Mouse (Mus musculus) cerebellum, adult (tissue): ENCODE data around the gene Cux2.

Source experiments
- ATAC-seq: cut with Nextera tagmentation; 2 replicates; pipeline ENCODE4 v1.9.2; 2017; ENCODE audit warnings: mild to moderate bottlenecking, moderate library complexity, mixed read lengths; ENCODE audit not compliant: insufficient number of reproducible peaks, low FRiP score, low TSS enrichment

Gene Cux2

DNA sequence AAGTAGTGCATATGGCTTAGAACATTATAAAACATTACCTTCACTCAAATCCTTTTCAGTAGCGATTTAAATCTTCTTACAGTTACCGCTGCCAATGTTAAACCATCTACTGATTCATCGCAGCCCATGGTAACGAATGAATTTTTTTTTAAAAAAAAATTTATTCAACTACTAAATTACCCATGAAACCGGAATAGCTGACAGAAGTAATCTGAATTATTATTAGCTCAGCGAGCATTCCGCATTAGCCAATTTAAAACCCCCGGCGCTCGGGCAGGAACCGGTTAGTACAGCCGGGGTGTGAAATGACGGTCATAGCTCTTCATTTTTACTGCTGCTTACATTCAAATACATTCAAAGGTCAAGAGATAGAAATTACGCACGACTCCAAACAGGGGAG, 80.9 kb downstream of the Cux2 start:
- ATAC-seq, result no peak

DNA sequence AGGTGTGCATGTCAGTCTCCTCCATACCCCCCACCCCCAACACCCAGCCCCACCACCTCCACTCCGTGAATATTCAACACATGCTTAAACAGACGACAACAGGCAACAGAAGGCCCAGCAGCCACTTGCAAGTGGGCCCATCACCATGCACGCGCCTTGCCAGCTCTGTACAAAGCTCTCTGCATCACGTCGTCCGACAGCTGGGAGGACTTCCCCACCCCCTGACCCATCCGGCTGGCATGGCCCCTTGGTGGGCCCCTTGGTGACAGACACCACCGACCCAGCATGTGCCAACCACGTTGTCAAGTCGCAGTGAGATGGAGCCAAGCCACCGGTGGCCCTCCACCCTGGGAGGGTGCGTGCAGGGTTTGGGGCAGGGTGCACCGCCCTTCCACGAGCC, 81.5 kb downstream of the Cux2 start:
- ATAC-seq, result no peak

DNA sequence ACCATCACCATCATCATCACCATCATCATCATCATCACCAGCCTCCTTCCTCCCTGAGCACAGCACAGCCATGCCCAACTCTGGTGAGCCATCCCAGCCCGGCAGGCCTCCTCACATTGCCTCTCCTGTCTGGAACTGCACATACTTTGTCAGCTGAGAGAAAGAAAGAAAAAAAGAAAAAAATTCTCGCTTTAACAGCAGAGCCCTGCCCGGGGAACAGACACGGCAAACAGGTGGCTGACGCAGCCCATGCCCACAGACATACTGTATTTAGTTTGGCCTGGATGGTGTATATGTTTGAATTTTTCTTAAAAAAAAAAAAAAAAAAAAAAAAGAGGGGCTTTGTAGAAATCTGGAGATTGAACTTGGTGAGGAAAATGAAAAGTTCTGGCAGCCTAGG, 82.4 kb downstream of the Cux2 start:
- no peak for ATAC-seq

DNA sequence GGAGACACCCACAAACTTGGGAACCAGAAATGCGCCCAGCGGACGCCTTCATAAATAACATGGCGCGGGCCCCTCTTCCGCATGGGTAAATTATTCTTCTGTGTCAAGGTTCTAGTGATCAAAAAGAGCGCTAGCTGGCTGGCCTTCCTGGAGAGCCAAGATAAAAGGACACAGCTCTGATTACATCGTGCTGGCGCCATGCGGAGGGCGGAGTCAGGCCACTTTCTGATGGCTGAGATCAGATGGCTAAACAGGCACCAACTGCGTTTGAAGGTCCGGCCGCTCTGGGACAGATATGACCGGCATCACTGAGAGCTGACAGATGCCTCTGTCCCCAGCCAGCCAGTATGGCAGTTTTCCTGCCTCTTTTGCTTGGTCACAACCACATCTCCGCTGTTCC, 83.0 kb downstream of the Cux2 start:
- no peak for ATAC-seq

DNA sequence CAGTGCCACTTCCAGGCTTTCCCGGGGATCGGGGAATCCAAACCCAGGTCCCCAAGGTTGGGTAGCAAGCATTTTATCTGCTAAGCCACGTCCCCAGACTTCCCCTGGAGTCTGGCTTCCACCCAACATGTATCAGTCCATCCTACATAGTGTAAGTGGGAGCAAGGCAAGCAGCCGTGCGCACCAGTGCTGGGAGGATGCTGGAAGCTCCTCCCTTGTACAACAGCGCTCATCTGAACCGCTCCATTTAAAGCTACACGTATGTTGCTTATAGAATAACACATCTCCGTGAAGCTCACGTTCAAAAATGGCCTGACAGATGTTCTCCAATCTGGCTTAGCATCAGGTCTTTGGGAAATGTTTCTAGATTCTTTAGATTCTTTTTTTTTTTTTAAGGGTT, 86.9 kb downstream of the Cux2 start:
- no peak for ATAC-seq

DNA sequence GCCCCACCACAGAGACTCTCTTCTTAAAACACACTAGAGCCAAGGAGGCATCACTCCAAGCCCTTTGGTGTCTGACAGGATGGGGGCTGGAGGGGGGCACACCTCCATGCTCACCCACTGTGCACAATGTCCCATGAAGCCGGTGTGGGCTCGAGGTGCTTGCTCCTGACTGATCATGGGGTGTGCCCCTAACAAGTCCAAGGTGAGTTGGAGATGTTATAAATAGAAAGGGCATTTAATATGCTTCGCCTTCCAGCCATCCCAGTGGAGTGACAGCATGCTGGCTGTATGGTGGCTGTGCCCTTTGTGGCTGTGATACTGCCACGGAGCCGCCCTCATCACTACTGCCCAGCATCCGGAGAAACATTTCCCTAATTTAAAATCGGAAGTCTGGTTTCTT, 87.5 kb downstream of the Cux2 start:
- no peak for ATAC-seq

DNA sequence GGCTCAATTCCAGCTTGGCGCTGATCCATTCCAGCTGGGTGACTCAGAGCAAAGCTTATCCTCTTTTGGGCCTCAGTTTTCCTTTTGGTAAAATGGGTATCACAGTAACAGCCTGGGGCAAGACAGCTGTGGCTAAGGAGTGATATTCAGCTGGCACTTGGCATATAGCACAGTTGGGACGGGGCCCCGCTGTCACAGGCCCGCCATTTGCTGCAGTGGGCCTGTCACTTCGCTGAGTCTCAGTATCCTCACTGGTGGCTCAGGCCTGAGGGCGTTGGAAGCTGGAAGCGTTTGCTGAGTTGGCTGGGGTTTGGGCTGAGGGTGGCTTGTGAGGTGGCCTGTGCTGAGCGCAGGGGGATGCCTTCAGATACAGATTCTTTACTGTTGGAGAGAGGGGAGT, 88.6 kb downstream of the Cux2 start:
- ATAC-seq, result no peak

DNA sequence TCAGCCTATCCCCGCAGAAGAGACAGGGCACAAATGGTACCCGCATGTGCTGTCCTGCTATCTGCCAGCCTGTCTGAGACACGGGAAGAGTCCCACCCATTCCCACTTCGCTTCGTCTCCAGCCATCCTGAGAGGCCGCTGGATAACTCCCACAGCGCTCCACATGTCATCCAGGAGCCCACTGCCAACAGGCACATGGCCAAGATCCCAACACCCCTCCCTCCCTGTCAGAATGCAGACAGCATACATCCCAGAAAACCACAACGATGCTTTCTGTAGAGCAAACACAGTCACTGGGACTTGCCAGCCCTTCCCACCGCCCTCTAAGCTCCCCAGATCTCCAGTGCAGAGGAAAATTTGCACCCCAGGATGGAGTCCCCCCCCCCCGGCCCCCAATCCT, 90.2 kb downstream of the Cux2 start:
- ATAC-seq, result no peak

DNA sequence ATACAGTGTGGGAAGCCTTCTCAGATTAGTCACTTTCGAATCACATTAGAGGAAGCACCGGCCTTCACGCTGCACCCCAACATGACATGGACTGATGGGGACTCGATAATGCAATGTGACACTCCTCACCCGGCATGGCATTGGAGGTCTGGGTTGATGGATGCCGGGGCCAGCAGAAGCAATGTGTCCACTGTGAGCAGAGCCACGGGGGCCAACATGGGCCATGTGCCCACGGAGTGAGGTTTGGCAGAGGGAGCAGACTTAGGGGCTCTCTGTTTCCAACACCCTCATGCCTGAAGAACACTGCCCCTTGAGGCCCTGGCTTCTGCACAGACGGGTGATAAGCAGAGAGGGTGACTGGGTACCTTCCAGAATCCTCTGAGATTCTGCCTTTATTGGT, 91.4 kb downstream of the Cux2 start:
- ATAC-seq, result no peak

DNA sequence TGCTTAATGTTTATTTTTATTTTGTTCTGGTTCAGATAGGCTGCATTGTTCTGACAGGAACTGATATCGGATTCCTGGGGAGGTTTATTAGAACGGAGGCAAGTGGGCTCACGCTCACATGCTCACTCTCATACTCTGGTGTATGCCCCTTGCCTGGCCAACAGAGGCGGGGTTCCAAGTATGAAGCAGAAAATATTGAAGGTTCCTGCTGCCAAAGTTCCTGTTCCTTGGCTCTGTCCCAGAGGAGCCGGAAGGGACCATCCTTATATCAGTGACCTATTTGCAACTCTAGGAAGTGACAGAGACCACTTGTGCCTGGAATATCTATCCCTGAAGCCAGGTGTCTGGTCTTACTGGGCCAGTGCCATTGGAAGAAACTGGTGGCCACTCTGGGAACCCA, 94.1 kb downstream of the Cux2 start:
- ATAC-seq, result no peak

DNA sequence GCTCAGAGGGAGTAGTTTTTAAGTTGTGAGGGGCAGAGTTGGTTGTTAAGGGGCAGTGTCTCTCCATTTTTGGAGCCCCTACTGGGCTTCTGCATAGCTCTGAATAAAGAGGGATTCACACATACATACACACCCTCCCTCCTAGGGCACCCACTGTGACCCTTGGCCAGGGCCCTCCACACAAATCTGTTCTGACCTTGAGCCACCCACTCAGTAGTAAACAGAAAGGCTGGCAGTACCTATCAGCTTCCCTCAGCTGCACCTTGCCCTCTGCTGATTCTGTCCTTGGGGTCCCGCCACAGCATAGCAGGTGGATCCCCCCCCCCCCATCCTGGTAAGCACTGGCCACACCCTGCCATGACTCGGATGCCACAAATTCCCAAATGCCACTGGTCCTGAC, 99.7 kb downstream of the Cux2 start:
- no peak for ATAC-seq

DNA sequence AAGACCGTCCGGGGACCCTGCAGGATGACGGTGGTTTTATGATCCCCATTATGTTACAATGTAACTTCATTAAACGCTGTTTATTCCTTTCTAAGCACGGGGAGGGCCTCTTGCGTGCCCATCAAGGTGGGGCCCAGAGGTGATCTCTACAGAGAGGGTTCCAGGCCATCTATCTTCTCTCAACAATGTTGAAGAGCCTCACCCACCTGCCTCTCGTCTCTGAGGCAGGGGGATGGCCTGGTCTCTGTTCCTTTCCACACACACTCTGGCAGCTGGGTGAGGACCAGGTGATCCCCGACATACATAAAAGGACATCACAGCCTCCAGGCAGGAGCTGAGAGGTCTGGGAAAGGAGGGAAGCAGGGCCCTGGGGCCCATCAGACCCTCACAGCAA, 100.9 kb downstream of the Cux2 start:
- ATAC-seq, result no peak

DNA sequence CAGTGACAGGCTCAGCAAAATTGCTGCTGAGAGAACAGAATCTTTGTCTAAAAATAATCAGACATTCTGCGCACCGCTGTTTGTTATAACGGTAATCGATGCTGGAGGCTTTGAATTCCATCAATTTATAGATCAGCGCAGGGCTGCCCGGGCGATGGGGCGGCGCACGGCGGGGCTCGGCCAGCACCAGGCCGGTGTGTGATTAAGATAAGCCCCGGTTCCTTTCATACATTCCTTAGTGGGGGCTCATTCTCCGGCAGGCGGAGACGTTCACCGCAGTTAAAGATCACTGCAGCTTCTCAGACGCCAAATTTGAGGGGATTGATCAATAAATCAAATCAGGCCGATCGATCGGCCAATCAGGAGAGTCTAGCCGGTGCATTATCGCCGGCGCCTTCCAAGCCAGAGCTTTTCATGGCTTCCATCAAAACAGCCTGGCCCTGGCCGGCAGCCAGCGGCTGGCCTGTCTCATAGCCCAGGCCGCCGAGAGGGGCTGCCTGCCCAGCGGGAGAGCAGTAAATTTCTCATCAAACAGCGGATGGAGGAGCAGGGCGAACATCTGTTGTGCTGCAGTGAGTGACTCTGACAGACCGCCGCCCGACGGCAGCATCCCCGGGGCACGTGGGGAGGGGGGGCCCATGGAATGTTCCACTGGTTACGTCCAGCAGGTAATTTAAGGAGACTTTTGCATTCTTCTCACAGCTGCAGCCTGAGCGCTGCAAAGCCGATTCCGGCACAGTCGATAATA, 101.4 kb downstream of the Cux2 start:
- no peak for ATAC-seq

DNA sequence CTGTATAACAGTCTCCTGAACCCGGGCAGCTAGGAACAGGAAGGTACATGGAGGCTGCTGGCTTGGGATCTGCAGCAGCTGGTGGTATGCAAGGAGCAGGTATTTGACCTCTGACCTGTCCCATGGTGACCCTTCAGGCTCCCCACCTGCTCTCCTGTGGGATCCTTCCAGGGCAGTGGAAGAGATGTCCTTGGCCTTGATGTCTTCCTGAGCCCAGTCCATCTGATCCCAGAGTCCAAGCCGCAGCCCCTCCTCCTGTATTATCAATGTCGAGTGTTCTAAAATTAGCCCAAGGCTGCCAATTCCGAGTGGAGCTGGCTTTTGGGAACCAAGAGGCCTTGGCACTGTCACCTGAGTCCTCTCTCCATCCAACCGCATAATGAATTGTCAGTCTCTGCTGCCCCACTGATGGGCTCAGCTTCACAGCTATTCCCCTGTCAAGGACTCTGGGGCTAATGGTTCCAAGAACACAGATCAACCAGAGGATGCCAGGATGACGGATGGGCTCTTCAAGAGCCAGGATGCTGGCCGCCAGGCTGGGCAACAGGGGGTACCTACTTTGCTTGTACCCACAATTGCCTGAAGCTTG, 103.2 kb downstream of the Cux2 start:
- no peak for ATAC-seq

DNA sequence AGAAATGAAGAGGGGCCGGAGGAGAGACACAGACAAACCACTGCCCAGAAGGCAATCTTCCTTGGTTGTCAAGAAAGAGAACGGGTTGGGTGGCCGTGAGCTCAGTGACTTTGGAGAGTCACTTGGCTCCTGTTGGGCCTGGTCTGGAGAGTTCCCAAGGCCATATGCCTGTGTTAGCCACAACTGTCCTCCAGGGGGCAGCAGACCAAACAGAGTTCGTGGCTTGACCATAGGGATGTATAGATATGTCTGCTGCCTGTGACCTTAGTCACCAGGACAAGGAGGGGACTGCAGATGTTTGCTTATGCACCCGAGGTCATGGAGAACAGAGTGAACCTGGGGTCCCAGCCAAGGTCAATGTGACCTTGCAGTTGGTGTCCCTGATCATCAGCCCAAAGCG, 104.1 kb downstream of the Cux2 start:
- no peak for ATAC-seq

DNA sequence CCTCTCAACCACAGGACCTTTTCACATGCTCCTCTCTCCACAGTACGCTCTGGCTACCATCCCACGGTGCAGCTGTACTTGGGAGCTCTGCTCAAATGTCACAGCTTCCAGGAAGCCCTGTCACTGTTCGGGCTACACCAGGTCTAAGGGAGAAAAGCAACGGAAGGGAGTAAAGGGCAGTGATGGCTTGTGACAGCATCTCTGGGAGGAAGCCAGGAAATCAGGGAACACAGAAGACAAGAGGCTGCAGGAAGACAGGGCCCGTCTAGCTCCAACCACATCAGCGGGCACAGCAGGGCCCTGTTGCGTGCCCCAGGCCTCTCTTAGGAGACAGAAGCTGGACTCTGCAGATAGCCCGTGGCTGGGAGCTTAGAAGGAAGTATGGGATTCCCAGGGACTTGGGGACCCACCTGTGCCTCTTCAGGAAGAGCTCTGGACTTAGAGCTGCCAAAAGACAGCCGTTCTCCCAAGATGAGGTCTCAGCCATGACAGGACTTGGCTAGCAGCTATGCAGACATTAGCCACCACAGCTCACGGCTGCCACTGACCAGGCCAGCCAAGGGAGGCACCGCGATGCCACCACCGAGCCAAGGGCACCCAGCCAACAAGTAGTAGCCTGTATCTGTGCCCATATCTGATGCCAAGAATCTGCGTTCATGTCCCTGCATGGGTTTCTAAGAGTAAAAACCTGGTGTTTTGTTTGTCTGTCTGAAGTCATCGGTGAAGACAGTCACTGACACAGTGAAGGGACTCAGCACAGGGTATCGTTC, 105.7 kb downstream of the Cux2 start:
- peak; percentile 68; the same call in 1 of the 2 replicates for ATAC-seq

DNA sequence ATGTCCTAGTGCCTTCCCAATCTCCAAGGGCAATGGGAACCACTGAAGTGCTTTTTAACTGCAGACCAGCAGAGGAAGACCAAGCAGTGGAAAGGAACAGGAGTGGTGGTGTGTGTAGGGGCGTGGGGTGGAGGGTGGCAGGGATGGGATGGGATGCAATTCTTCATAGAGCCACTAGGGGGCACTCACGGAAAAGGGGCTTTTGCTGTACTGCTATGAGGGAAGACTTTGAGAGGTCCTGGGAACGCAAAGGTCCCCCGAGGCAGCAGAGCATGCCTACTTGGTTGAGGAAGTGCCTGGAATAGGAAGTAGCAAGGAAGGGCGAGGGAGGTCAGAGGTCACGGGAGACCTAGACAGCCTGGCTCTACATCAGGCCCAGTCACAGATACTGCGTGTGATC, 106.4 kb downstream of the Cux2 start:
- no peak for ATAC-seq

DNA sequence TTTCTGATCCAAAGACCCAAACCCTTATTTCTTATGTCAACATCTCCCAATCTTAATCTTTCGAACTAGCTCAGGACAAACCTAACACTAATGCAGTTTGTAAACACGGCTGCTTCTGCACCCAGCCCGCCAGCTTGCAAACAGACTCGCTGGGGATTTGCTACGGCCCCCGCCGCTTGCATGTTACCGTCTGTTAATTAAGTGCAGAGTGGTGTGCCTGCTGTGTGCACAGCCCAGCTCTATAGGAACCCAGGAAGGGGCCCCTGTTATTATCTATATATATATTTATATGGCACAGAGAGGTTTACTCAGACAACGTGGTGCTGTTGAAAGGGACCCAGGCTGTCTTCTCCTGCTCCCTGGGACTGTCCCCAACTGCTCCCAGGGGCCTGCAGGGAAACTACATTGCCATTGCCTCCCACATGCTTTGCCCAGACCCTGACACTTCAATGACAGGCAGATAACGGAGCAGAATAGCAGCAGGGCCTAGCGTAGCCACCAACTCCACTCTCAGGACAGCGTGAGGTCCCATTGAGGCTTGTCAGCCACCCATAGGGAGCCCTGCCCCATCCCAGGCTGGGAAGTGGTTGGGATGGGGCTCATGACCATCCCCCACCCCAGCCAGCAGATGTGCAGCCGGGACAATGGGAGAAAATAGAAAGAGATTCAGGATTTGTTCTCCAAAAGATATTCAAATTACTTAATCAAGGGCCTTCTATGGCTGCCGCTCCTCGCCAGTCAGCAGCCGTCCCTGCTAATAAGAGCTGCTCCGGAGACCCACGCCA, 111.6 kb downstream of the Cux2 start:
- ATAC-seq, result no peak

DNA sequence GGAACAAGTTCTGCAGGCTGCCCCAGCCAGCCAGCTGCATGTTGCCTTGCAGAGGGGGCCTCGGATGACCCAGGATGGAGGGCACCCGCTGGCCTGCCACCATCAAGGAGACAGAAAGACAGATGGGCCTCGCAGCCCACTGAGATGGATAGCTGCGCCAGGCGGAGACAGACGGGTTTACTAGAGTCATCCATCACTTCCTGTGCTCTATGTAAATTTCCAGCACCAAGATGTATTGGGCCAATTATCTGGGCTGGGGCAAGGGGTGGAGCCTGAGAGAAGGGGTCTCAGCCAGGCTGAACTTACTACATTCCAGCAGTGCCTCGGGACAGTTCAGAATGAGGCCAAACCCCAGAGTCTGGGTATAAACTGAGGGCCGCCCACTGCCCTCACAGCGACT, 119.6 kb downstream of the Cux2 start:
- no peak for ATAC-seq

DNA sequence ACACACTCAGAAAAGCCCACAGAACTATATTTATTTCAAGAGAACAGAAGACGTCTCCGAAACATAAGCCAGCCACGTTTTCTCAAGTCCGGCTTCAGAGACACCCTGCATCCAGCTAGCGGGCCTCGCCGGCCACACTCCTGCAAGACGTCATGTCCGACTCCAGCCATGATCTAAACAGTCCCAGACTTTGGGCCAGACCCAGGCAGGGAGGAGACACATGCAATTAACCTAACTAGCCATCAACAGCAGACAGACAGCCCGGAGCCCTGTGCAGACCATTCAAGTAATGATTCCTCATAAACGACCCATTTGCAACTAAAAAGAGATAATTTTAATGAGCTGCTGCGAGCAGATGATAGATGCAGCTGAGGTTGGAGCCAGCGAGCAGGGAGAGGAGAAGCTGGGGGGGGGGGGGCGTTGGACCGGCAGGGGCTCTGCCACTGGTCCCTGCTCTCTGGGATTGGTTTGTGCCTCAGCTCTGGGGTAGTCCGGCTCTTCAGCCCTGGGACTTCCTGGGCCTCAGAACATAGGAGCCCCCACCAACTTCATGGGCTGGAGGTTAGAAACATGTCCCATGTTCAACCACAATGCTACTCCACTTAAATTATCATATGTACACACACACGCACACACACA, 121.4 kb downstream of the Cux2 start:
- no peak for ATAC-seq

DNA sequence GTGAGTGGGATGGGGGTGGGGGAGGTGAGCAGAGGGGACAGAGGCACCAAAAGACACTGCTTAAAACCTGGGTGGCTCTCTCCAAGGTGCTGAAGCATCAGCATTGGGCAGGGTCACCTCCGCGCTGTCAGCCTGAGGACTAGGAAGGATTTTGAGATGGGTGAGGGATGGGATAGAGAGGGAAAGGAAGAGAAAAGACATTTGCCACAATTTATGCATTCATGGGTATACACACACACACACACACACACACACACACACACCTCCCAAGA, 123.4 kb downstream of the Cux2 start:
- no peak for ATAC-seq
